Mouse (Mus musculus) thymus, adult 2 months (tissue): Measurements from ENCODE around the gene Golga7b.

Experiments used
- CTCF ChIP-seq: fragments of 200-500 bp; IDR thresholded peaks from 2 replicates; pipeline ENCODE4 v1.5.1; 2012; ENCODE audit warnings: mild to moderate bottlenecking, control low read depth, low read length, moderate library complexity, borderline replicate concordance; ENCODE audit not compliant: control insufficient read depth, poor library complexity, insufficient read depth; ENCODE audit errors: extremely low read depth
- POLR2A ChIP-seq: fragments of 200-500 bp; IDR thresholded peaks from 2 replicates; pipeline ENCODE4 v1.6.1; 2012; ENCODE audit warnings: mild to moderate bottlenecking, low read length, control low read depth, moderate library complexity; ENCODE audit not compliant: control insufficient read depth, poor library complexity, insufficient read depth; ENCODE audit errors: extremely low read depth

DNA sequence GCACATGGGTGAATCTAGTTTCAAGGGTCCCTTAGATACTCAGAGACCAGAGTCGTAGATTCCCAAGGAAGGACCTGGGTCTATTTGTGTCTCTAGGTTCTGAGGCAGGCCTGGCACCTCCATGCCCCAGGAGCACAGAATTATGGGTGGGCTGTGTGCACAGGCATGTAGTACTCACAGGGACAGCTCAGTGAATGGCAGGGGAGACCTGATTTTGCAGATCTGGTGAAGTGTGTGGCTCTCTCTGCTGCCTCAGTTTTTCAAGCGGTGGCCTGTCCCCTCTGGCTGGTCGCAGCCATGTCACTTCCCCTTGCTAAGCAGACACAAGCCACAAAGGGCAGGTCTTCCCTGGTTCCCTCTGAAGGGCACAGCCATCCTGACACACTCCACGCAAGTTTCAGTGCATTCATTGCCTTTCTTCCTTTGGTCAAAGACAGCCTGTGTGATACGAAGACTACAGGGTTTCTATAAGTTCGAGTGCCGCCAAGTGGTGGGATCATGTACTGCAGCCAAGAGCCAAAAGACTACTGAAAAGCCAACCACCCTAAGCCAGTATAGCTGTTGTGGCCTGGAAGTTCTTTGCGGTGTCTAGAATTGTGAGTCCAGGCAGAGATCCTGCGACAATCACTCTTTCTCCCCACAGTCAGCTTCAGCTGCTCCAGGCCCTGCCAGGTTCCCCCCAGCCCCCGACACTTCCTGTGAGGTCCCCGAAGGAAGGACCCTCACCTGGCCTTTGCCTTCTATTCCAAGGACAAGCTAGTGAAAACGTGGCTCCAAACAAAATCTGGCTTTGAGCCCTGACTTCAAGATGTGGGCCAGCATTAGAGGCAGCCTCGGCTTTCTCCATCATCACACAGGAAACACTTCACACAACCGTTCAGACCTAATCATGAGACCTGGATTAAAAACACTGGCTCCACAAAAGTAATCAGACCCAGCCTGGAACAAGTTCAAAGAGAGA is 24.9 kb downstream of the Golga7b start:
- 0 out of 2 replicates have a peak, but pooled peaks have one; percentile 13 for TF ChIP-seq CTCF
- TF ChIP-seq POLR2A = no peak
